Mouse (Mus musculus): ENCODE measurements around the gene Mgat5.

The Mgat5 gene

DNA sequence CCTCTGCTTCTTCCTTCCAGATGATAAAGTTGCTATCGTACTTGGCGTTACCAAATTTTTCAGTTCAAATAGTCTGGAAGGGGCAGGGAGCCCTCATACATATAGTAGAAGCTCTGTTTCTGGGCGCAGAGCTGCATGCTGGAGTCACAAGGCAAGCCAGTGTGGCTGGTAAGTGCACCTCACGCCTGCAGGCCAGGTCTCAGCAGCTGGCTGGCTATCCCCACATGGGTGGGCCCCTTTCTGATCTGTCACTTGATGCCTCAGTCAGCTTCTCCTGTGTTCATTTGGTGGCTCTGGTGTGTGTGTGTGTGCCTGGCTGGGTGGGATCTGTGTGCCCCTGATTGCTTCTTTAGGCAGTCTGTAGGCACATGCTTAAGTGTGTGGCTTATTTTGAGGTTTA, 12.8 kb downstream of the Mgat5 start:
- no peak for DNase-seq (ENCODE audit: low spot score in 2 of 2)

DNA sequence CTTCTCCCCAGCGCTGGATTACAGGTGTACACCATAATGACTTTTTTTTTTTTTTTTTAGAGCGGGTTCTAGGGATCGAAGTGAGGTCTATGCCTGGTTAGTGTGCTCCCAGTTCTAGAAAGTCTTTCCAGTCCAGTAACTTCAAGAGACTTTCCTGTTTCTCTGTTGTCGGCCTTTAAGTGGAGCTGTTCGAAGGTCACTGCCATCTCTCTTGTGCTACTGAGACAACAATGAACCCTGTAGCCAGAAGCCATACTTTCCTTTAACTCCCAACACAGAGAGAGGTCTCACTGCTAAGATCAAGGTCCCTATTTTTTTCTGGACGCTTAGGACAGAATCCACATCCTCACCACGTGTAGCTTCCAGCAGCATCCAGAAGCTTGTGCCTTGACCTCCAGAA, 13.4 kb downstream of the Mgat5 start:
- DNase-seq (ENCODE audit: low spot score in 2 of 2) = no peak

DNA sequence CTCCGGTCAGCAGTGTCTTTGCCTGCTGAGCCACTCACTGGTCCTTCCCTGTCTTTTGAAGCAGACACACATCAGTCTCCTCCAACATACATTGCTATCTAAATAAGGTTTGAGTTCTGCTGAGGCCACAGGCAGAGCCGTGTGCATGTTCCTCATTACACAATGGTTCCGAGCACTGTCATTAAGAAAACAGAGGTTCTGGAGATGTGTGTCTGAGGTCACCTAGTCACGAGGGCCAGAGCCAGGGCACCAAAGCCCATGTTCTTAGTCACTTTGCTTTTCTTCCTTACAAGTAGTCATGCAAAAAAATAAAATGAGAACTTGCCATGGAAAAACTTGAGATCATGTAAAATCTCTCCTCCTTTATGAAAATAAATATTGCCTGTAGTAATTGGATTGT, 14.3 kb downstream of the Mgat5 start:
- no peak for DNase-seq (ENCODE audit: low spot score in 2 of 2)

DNA sequence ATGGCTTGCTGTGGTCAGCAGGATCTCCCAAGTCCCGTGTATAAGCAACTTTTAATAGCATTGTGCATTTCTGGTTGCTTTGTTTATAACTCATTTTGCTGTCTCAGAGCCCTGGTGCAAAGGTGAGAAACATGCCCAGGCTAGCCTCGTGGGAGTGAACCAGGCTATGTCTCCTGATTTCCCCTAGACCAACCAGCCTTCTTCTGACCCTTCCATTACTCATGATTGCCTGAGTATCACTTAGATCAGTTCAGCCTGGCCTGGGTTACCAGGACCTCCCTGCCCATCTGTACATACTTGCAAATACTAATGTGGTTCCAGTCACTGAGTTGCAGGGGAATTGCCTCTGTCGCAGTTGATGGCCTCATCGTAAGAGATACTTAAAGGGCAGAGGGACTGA, 14.8 kb downstream of the Mgat5 start:
- no peak for DNase-seq (ENCODE audit: low spot score in 2 of 2)

DNA sequence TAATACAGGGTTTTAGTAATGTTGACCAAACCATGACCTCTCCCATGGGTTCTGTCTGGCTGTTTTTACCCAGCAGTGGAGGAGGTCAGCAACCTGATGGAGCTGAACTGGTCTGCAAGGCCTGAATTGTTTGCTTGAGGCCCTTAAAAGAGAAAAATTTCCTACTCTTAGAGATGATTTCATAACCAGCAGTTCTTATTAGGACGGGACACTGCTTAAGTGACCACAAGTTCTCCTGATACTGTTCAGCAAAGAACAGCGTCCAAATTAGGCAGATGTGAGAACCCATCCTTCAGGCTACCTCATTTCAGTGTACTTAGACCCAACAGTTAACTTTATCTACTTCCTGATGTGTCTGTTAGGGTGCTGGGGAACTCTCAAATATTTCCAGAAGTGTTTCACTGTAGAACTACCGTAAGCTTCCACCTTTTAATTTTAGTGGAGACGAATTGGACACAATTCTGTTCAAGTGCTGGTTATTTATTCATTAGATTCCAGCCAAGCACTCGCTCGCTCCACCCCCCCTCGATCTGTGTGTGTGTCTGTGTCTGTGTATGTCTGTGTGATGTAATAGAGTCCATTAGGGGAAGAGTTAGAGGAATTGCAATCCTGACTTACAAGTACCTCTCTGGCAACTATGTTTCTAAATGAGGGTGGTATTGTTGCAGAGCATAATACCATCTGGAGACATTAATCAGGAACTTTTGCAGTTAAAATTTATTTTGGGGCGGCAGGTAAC, 17.4 kb downstream of the Mgat5 start:
- no peak for DNase-seq (ENCODE audit: low spot score in 2 of 2)

DNA sequence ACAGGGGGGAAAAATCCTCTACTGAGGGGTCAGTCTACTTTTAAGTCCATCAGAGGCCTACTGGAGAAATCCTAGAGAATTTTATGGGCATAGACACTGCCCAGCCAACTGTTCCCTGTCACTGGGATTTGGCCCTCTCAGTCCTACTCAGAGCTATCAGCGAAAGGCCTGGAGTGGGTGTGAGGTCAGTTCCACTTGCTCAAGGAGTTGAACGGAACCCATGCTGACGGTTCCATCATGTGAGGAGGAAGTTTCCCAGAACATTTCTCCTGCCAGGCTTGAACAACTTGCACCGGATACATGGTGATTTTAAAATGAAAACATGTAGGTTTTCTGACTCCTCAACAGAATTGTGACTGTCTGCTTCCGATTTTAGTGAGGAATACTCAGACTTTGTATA, 20.2 kb downstream of the Mgat5 start:
- DNase-seq (ENCODE audit: low spot score in 2 of 2) = no peak

DNA sequence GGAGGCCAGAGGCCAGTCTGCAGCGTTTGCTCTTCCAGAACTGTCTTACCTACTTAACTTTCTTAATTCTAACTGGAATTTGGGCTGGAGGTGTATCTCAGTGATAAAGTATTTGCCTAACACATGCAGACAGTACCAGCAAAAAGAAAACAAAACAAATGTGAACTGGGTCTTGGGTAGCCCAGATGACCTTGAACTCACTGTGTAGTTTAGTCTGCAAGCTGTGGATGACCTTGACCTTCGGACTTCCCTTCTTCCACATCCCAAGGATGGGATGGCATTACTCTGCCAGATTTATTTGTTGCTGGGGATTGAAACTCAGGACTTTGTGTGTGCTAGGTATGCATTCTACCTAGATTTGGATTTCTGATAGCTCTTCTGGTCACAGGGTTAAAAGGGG, 24.2 kb downstream of the Mgat5 start:
- DNase-seq (ENCODE audit: low spot score in 2 of 2) = no peak

DNA sequence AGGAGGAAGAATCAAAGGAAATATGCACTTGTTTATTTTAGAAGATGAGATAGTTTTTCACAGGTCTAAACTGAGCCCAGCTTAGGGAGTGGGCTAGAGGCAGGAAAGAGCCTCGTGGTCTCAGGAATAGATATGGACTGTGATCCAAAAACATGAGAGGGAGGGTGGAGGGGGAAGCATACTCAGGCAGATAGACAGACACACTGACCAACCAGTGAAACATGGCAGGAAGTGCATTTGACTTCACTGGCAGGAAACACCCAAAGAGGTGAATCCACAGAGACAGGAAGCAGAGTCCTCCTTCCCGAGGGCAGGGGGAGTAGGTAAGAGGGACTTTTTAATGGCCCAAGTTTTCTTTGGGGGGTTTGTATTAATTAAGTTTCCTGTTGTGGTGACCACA, 25.7 kb downstream of the Mgat5 start:
- no peak for DNase-seq (ENCODE audit: low spot score in 2 of 2)

DNA sequence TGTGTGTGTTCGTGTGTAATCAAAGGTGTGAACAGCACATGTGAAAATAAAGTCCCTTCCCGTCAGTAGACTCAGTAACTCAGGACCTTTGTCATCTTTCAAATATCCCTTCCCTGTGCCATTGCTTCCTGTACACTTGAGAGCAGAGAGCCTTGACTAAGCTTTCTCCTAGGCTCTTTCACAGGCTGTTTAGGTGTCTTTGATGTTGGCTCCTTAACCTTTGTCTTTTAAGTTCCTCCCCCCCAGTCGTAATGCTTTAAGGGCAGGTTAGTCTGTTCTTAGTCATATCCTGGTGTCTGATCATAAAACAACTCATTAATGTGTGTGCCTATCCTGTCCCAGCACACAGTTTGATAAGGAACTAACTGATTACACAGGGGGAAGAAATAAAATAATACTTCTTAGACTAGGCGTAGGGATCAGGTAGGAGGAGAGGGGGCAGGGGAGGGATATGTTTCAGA, 28.4 kb downstream of the Mgat5 start:
- DNase-seq (ENCODE audit: low spot score in 2 of 2) = no peak

DNA sequence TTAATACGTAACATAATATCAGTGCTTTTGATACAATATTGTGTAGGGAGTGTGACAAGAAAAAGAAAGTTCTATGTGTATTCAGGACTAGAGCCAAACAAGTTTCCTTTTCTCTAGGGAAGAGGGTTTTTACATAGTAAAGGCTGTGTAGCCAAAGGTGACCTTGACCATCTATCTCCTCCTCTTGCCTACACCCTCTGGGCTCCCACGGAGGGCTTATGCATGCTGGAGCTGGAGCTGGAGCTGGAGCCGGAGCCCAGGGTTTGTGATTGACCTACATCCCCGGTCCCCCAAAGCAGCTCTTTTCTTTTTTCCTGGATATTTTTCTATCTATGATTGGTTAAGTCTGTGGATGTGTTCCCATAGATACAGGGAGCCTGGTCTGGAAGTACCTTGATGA, 30.3 kb downstream of the Mgat5 start:
- no peak for DNase-seq (ENCODE audit: low spot score in 2 of 2)

DNA sequence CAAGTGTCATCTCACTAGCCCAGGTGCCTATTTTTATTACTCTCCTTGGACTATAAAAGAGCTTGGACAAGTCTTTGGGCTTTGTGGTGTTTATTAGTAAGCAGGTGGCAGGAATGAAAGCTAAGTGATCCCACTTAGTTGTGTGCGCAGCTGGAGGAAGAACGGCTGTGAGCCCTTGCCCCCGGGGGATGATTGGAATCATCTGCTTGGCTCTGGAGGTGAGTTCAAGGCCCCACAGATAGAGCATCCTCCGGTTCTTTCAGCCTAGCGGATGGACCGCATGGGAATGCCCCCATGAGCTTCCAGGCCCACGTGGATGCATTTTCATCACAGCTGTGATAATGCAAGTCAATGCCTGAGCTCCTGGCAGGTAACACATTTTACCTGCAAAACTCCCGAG, 31.6 kb downstream of the Mgat5 start:
- DNase-seq (ENCODE audit: low spot score in 2 of 2) = no peak

DNA sequence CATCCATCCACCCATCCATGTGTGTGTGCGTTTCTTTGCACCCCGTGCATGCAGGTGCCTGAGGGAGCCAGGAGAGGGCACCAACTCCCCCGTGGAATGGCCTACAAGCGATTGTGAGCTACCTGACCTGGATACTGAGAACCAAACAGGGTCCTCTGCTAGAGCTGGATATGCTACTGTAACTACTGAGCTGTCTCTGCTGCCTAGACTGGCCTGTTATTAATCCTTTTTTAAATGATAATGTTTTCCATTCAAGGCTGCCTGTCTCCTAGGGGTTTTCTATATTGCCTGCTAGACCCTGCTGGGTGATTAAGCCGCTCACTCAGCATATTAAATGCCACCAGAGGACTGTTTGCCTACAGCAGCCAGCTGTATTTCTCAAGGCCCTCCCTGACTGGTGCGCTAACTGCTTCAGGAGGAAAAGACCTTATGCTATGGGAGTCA, 34.1 kb downstream of the Mgat5 start:
- DNase-seq (ENCODE audit: low spot score in 2 of 2) = no peak

DNA sequence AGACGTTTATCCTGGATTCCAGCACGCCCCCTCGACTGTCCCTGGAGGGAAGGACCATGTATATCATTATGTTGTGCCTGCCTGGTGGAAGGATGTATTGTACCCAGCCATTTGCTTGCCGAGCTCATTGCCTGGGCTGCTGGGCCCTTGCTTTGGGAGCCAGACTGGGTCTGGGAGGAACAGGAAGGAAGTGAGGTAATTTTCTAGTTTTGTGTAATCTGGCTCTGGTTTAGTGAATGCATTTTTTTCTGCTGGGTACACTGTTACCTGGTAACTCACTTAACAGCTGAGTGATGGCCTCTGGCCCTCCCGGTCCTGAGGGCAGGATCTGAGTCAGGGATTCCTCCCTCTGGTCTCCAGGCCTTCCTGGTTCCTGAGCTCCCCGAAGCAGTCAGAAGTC, 35.1 kb downstream of the Mgat5 start:
- DNase-seq (ENCODE audit: low spot score in 2 of 2) = no peak

DNA sequence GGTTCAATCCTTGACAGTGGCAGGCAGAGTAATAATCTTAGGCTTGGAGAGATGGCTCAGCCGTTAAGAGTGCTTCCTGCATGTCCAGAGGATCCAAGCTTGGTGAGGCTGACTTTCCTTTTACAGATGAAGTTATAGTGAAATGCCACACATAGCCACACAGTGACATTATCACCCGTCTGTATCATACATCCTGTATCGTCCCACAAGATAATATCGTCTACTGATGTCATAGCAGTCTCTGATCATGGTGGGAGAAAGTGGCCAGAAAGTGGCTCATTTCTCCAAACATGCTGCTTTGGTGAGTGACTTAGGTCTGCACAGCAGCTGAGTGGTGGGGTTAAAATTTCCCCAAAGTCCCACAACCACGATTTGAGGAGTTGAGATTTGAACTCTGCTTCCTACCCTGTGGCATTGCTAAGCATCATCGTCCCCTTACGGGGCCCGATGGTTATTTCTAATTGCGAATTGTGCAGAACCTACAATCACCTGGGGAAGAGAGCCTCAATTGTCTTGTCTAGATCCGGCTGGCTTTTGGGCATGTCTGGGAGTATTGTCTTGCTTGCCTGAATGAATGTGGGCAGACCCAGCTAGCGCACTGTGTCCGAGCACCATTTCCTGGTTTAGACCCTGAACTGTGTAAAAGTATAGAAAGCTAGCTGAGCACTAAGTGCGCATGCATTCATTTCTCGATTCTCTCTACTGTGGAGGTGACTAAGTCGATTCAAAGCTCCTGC, 37.5 kb downstream of the Mgat5 start:
- DNase-seq (ENCODE audit: low spot score in 2 of 2) = no peak

DNA sequence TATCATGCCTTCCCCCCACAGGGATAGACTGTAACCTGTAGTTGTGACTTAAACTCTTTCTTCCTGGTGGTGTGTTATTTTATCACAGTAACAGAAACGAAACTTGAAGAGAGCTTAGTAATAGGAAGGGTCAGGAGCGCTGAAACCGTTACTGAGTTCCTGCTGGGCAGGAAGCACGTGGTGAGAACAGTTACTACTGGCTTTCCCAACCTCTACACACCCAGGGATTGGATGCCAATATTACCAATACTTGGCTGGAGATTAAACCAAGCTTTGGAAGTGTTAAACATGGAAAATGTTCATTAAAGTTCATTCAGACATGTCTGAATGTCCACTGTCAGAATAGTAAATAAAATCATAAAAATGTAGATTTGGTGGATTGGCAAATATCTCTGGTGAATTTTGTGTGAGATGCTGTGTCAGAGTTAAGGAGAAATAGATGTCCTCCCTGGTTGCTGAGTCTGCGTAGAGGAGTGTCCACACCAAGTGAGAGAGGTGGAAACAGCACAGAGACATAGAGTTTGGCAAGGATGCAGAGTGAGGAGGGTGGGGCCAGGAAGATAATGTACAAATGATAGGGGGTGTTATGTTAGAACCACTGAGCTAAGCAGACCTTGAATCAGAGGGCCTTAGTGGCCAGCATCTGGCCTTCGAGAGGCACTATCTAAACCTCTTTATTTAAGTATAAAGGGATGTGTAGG, 38.2 kb downstream of the Mgat5 start:
- no peak for DNase-seq (ENCODE audit: low spot score in 2 of 2)

DNA sequence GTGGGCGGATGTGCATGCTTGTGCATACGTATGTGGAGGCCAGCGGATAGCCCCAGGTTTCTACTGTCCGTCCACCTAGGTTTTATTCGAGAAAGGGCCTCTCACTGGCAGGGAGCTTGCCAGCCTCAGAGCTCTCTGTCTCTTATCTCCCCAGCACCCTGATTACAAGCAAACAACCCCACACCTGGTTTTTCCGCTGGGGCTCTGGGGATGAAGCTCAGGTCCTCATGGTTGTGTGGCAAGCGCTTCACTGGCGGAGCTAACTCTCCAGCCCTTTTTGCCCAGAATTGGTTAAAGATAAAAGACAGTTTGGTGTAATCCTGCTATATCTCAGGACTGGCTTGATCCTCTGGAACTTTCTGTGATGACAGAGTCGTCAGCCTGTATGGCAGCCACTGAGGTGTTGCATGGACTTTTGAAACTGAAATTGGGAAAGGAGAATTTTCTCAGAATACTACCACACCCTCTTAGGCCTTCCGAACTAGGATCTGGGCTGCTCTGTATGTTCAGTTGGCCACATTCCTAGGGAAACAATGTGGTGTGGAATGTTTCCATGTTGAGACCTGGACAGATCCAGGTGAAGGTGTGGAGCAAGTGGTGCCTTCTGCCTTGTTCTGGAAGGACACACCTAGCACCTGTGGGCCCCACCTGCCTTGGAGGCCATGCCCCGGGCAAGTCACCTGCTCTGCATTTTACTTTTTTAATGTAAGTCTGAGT, 39.4 kb downstream of the Mgat5 start:
- no peak for DNase-seq (ENCODE audit: low spot score in 2 of 2)

DNA sequence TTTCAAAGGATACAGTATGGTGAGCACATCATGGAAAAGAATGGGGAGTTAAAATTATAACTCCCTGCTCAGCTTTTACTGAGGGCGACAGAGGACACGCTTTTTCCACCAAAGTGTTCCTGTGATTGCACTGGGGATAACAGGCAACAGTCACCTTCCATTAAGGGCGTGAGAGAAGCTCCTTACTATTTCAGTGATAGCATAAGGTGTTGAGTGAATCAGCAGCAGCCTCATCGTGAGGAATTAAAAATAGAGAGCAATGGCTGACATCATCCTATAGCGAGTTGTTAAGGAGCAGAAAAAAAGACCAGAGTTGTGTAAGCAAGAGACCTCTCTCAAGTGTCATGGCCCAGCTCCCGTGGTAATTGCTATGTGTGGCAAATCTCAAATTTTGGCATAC, 41.3 kb downstream of the Mgat5 start:
- DNase-seq (ENCODE audit: low spot score in 2 of 2) = no peak

DNA sequence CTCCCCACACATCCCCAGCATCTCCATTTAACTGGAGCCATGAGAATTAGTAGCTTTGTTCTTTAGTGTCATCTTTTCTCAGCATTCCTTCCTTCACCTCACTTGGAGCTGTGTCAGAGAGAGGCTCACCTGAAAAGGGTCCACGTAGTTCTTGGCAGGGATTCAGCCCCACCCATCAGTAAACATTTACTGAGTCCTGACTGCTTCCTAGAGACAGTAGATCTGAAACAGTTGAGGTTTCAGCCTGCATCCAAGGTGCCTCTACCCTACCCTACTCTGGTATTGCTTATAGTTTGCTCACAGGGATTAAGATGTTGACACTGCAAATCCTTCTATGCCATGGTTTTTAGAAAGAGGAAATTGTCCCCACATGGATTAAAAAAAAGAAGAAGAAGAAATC, 43.6 kb downstream of the Mgat5 start:
- no peak for DNase-seq (ENCODE audit: low spot score in 2 of 2)

DNA sequence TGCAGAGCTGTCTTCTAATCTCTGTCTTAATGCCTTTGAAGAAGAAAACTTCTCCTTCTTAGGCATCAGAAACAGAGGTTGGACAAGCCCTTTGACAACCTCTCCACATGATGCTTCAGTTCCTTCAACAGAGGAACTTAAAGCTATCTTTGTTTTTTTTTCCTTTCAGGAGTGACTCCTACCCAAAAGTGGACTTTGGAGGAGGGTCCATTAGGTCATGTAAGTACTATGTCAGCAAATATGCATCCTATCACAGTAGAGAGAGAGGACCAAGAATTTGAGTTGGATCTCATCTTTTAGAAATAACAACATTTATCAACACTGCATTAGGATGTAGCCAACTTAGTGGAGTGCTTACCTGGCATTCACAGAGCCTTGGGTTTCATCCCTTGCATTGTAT, 44.8 kb downstream of the Mgat5 start:
- DNase-seq (ENCODE audit: low spot score in 2 of 2) = no peak

DNA sequence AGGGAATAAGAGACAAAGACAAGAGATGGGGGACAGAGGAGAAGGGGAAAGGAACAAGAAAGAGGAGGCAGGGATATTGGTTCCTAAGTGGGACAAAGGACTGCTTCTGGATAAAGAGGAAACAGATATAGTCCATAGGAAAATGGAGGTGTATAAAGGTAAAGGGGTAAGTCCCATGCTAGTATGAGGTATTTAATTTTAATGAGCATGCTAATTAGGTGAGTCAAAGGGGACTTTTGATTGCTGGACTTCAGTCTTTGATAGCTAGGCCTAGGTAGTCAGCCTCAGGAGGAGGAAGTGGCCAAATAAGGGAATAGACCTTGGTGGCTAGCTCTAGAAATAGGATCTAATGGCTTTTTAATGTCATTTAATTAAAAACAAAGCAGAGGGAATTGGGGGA, 45.5 kb downstream of the Mgat5 start:
- DNase-seq (ENCODE audit: low spot score in 2 of 2) = no peak

DNA sequence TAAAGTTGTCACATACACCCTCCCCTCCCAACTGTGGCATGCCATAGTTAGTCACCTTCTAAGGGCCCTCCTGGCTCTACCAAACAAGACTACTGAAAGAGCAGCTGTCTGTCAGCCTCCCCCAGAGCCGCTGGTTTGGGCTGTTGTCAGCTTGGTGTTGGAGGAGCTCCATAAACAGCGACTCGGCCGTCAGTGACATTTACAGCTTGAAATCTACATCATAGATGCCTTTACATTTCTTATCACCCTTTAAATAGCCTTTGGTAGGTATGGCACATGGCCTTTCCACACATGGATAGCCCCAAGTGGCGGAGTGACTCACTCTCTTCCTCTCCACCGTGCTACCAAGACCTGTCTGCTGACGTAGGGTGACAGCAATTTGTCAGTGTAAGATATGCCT, 46.9 kb downstream of the Mgat5 start:
- no peak for DNase-seq (ENCODE audit: low spot score in 2 of 2)

DNA sequence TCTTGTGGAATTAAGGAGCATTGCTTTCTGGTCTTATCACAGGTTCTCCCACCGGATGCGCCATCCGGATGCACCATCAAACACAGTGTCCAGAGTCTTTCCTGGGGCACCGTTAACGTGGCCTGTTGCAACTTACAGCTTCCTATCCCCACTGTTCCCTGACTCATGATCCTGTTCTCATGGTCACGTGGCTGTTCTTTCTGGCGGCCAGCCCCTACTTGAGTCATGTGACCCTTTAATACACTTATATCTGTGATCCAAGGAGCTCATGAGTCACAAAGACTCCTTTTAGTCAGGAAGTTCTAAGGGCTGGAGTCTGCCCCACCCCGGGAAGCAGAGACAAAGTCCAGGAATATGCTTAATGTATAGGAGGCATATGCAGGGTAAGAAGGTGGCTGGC, 52.2 kb downstream of the Mgat5 start:
- DNase-seq (ENCODE audit: low spot score in 2 of 2) = no peak

Data from right cerebral cortex, postnatal 10 days (tissue).